Mouse (Mus musculus) T-helper 2 cell (primary cell): ENCODE measurements around the gene Gprc5b.

ENCODE experiments used
- in situ Hi-C: fragments of 300-600 bp; cut with MboI, MseI; formaldehyde crosslinking; loops from one replicate; pipeline ENCODE4 v1.15.1; 2025; ENCODE audit warnings: high pct_unique_total_duplicates

The Gprc5b gene

DNA sequence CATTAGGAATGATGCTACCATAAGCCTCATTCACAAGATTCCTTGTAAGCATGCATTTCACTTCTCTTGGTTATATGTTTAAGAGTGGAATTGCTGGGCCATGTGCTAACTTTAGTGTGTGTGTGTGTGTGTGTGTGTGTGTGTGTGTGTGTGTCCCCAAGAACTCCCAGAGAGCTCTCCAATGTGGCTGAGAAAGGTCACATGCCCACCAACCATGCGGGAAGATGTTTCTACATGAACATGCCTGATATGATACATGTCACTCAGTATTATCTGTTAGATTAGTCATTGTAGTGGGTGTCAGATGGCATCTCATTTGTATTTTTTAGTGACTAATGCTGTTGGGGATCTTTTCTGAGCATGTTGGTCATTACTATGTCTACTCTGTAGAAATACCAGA lies 40.0 kb downstream of the Gprc5b start:
- in situ Hi-C loops, result no loop called here

DNA sequence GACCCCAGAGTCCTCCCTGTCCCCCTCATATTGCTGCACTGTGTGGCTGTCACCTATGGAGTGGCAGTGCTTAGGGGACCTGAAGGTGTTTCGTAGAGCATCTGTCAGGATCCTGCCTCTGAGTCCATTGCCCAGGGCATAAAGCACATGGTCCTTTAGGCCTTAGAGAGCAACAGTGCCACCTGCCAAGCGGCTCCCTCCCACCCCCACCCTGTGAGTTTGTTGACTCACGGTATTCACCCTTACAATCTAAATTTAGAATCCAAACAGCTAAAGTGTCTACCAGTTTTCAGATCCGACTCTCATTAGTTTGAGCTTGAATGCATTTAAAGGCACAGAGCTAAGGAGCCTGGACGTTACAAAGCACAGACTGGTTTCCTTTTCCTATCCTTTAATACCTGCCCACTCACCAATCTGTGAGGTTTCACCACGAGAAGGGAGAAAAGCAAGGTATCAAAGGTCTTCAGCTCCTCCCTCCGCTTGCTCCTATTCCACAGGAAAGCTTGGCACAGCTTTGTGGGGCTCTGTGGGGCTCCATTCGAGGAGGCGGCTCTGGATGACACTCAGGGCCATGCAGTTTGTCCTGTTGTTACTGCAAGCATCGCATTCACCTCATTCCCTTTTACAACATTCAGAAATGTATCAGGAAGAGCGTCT lies 41.3 kb downstream of the Gprc5b start:
- in situ Hi-C loops, result no loop called here

DNA sequence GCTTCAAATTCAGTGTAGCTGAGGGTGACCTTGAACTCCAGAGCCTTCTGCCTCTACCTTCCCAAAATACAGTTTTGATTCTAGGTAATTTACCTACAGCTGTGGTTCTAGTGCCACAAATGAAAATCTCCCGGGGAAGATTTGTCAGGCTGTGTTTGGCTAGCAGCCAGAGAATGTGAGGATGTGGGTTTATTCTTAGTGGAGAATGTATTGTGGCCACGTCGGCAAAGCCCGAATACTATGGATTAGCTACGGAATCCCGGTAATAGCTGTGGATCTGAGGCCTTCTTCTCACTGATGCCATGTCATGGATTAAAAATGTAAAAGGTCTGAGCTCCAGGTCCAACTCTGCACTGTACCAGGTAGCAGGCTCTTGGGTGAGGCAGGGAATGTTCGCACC lies 45.3 kb downstream of the Gprc5b start:
- in situ Hi-C loops, result no loop called here

DNA sequence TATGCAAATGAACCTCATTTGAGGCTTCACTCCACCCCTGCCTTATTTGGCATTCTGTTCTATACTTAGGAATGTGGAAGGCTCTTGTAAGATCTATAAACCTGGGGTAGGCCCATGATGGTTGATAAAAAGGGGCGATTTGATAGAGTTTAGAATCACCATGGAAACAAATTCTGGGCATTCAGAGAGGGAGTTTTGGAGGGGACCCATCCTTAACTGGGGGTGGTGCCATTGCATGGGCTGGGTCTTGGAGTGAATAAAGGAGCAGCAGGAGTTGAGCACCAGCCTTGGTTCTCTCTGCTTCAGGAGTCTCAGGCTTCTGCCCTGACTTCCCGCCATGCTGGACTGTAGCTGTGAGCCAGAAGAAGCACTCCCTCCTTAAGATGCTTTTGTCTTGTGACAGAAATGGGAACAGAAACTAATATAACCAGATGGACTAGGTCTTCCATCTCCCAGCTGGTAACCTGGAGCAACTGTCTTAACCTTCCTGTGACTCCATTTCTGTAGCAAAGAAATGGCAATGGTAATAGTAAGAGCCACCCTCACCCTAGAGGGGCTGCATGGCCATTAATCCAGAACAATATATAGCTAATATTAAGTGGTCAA lies 46.2 kb downstream of the Gprc5b start:
- in situ Hi-C loops, result no loop called here

DNA sequence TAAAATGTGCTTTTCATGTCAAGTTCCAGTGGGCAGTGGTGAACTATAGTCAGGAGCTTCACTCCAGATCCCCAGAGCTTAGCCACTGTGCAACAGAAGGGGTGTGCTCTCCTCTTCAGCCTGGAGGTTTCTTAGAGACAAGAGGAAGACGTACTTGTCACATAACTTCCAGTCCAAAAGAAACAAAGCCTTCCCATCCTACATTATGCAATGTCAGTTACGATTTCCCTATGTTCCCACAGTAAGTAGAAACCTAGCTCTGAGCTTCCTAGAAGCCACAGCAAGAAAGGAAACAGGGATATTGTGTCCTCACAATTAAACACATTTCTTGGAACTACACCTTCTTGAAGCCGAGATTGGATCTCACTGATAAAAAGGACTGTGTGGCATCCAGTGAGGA lies 47.8 kb downstream of the Gprc5b start:
- in situ Hi-C loops, result no loop called here

DNA sequence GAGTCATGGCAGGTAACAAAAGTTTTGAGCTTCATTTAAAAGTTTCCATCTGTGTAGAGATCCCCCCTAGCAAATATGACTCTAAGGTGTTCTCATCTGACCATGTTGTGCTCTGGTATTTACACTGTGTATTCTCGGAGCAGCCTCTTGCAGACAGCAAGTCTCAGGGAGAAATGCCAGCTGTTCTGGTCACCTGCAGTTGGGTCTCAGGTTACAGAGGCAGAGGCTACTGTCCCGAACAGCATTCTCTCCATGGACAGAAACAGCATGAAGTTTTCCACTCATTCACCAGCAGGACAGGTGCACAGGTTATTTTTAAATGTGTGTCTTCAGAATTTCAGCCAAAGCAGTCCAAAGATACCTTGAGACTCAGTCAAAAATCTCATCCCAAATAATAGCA lies 50.1 kb downstream of the Gprc5b start:
- in situ Hi-C loops, result no loop called here

DNA sequence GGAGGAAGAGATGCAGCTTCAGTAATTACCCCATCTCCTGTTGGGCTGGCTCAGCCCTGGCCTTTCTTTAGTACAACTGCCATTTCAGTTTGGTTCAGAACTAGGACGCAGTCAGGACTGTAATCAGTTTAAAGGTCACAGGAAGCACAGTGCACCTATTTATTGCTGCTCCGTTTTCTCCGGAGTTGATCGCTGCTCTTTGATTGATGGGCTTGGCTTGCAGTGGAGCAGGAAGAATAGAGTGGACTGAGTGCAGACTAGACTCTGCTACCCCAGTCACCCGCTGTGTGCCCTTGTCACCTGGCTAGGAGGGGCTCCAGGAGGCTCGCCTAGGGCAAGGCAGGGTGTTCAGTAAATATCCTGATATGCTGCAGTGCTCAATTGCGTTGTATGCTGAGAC lies 51.8 kb downstream of the Gprc5b start:
- in situ Hi-C loops, result no loop called here

DNA sequence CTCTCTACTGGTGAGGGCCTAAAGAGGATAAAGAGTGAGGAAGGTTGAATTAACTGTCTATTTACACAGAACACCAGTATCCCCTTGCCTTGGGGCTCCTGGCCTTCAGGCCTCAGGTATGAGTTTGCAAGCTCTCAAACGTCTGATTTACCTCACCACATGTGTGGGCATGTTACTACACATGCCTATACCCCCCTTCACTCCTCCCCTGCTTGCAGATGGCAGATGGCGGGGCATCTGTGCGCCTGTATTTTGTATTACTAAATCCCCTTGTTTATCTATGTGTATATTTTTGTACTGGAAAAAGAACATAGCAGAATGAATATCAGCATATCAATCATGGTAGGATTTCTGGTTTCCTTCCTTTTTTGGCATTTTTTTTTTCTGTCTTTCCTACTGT lies 52.7 kb downstream of the Gprc5b start:
- in situ Hi-C loops, result no loop called here

DNA sequence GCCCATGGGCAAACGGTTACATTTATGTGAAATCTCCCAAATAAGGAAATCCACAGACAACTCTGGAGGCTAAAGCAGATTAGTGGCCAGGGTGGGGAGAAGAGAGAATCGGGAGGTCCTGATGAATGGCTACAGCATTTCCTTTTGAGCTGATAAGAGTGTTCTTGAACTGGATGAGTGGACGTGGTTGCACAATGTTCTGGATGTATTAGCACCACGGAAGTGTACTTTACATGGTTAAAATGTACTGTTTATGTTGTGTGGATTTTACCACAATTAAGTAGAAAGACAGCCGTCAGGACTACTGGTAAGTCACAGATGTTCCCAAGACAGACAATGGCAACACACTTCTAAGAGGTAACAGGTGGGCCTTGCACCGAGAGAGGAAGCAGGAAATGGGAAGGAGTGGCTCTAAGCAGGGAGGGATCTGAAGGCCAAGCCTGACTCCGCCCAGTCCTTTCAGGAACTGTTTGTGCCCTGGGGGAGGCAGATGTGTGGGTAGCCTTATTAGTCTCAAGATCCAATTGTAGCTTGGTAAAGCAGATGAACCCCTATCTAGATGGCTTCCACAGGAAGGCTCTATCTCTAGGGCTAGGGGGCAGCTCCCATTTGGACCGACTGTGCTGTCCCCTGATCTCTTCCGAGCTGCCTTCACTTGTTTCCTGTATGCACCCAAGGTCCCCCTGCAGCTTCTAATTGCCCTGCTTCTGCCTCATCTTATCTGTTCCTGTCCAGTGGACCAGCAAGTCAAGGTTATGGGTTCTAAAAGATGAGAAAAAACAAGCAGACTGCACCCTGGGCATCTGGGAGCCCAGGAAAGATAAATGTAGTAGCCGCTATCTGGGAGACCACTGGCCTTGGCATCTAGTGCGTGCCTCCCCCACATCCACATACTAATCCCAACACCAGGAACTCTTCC lies 57.3 kb downstream of the Gprc5b start:
- in situ Hi-C loops, result no loop called here

DNA sequence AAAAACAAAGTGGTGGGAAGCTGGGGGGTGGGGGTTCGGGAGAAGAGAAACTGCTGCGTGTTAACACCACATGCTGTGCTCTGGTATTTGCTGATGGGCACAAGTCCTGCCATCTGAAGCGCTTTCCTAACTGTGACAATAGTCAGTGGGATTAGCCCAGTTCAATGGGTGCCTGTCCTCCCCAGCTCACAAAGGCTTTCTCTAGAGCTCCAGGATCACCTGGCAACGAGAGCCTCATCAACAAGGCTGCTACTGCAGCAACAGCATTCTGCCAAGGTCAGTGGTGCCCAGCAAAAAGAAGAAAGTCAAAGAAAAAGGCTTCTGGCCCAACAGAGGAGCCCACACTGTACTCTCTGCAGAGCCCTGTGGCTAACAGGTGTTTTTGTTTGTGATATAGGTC lies 58.2 kb downstream of the Gprc5b start:
- in situ Hi-C loops, result no loop called here

DNA sequence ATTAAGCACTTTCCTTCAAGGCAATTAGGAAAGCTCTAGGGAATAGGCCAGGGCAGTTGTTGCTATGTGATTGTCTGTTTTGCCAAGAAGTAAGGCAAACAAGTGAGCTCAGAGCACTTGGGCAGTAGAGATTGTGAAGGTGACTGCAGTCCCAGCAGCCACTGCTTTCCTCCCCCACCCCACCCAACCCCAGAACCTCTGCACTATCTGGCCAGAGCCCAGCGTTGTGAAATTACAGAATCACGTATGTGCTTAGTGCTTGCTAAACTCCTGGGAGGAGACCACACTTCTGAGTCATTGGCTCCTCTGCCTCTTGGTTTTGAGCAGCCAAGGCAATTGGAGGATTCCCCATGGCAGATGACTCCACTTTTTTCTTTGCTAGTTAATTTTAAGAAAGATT lies 59.7 kb downstream of the Gprc5b start:
- in situ Hi-C loops, result no loop called here

DNA sequence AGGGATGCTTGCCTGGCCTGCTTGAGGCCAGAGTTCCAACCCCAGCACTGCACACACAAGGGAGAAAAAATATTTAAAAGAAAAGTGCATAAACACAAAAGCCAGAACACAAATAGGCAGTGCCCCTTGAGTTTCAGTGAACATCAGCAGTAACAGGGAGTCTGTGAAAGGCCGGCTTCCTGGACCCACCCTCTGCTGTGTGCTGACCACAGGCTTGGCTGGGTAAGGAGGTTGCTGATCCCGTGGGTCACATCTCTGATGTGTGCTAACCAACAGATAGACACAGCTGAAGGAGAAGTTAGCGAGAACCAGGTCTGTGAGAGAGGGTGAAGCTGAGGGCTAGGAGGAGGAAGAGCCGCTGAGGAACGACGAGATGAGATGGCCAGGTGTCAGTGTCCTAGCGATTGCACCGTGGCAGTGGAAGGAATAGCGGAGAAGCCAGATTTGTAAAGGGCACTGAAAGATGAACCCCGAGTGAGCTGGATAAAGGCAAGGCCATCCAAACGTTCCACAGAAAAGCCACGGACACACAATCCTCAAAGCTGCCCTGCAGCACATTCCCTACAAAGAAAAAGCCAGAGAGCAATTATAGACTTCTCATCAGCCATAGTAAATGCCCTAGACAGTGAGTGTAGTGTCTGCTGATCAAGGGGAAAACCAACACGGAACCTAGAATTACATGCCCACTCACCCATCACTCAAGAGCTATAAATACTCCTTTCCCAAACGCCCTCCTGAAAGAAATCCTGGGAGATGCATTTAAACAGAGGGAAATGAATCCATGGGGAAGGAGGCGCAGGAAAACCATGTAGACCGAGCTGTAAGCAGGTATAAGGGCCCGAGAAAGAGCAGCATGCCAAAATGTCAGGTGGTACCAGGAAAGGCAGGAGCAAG lies 63.3 kb downstream of the Gprc5b start:
- in situ Hi-C loops, result no loop called here

DNA sequence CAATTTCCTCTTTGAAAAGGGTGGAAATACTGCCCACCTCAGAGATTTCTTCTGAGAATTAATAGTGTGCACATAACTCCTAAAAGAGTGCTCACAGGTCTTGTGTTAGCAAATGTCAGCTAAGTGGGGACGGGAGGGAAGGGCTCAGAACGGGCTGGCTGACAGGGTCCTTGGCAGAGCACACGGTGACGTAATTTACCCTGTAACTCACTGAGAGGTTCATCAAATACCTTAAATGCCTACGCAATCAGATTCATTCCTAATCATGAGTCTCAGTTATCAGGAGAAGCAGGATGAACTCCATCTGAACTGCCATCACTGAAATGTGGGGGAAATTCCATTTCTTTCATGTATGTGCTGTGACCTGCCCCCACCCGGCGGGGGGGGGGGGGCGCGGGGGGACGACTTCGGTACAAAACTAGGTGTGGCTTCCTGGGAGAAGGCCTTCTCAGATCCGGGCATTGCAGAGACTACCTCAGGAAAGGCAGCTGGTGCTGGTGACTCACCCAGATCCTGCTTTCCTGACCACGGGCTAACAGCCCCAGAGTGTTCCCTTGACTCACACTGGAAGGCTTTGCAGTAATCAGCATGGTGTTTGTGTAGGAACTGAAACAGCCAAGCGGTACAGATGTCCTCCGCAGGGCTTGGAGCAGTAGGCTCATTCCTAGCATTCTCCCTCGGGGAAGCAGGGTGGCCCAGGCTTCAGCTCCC lies 65.3 kb downstream of the Gprc5b start:
- in situ Hi-C loops, result no loop called here

DNA sequence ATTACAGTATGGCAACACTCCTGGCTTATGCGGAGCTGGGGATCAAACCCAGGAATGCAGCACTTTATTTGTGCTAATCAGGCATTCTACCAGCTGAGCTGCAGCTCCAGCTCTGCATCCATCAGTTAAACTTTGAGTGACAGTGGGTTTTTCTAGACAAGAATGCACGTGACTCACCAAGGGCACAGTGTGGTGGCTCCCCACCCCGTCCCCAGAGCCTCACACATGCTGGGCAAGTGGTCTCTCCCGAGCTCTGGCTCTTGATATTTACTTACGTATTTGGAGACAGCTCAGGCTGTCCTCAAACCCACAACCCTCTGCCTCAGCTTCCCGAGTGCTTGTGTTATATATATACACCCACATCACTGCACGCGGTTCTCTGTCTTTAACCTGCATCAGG lies 66.1 kb downstream of the Gprc5b start:
- in situ Hi-C loops, result no loop called here

DNA sequence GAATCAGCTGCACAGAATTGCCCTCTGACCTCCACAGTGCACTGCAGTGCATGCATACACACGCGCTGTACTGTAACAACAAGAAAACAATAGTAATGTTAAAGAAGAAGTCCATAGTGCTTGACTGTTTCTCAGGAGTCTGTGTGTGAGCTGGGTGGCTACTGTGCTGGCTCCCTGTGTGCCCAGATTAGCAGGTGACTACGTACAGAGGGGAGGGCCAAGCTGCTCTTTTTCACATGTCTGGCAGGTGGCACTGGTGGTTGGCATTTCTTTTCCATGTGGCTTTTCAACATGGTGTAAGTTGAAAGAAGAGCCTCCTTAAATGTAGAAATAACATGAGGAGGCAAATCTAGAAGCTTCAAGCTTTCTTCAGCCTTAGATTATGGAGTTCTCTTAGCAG lies 66.7 kb downstream of the Gprc5b start:
- in situ Hi-C loops, result no loop called here

DNA sequence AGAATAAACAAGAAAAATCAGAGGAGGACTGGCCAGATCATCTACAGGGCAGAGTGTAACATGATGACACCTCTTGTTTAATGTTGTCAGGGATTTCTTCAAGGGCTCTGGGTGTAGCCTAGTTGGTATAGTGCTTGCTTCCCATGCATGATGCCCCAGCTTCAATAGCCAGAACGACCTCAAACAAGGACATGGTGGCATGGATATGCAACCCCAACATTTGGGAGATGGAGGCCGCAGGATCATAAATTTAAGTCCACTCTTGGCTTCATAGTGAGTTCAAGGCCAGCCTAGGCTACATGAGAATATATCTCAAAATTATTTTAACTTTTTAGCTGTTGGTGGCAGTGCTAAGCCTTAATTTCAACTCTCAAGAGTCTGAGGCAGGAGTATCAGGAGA lies 67.7 kb downstream of the Gprc5b start:
- in situ Hi-C loops, result no loop called here

DNA sequence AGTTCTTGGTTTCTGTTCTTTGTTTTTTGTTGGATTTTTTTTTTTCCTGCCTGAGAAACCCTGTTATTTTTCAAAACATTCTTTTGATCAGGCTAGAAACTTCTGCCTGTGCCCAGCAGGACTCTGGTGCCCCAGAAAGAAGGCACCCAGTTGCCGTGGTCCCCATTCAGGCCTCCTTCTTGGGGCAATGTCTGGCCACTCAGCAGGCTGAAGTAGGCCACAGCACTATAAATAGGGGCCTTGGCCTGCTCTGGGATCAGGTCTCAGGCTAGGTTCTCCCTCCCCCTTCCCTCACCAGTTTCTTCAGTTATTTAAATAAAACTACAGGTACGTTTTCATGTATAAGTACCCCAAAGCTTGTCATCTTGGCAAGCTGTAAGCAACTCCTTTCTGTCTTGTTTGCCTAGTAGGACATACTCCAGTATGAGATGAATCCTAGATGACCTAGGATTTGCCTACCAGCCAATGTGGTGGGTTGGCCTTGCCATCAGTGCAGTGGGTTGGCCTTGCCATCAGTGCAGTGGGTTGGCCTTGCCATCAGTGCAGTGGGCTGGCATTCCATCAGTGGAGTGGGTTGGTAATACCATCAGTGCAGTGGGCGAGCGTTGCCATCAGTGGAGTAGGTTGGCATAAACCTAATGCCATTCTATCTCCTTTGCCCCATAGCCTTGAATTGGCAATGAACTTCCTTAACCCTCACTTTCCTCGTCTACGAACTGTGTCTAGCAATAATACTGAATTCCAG lies 68.3 kb downstream of the Gprc5b start:
- in situ Hi-C loops, result no loop called here

DNA sequence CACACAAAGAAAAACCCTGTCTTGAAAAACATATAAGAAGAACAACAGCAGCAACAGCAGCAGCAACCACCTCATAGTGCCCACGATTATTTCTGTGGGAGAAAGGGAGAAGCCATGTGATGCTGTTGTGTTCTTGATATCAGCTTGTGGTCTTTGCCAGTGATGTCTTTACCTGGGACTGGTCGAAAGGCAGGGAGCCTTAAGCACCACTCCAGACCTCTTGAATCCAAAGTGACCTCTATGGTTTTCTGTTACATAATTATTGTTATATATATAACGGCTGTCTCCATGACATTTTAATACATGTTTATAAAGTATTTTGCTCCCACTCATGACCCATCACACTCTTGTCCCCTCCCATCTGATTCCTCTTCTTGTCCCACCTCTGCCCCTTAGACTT lies 69.5 kb downstream of the Gprc5b start:
- in situ Hi-C loops, result no loop called here

DNA sequence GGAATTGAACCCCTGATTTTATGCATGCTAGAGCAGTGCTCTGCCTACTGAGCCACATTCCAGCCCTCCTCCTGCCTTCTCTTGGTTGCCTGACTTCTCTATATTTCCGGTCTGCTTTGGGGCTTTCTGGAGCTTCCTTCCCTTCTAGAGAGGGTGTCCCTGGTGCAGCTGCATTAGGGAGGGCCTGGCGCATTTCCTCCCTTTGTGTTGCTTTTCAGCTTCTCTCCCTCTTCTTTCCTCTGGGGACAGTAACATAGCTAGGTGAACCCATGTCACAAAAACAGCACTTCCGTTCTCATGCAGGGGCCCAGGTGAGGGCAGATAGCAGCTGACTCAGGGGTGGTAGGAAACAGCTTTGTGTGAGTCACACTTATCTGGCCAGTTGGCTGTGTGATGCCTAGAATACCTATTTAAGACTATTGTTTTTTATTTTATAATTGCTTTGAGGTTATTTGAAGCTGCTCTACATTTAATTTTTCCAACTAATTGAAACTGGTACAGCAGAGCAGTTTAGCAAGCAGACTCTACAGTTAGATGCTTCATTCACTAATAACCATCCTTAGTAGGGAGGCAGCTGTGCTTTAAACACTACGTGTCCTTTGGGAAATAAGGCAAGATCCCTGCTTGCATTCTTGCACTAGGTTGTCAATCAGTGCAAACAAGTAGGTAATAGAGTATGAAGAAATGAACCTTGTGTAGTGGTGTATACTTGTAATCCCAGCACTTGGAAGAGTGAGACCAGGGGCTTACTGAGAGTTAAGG lies 72.4 kb downstream of the Gprc5b start:
- in situ Hi-C loops, result no loop called here
